Mouse (Mus musculus): ENCODE results near the gene Ubr4. TPM values are rescaled to one million over a fixed set of nuclear protein-coding genes. Genes with fewer than 3 reads are reported as not detected.

The Ubr4 gene
- polyA plus RNA-seq, 1 experiment from 2014 or later: 75.3 TPM

DNA sequence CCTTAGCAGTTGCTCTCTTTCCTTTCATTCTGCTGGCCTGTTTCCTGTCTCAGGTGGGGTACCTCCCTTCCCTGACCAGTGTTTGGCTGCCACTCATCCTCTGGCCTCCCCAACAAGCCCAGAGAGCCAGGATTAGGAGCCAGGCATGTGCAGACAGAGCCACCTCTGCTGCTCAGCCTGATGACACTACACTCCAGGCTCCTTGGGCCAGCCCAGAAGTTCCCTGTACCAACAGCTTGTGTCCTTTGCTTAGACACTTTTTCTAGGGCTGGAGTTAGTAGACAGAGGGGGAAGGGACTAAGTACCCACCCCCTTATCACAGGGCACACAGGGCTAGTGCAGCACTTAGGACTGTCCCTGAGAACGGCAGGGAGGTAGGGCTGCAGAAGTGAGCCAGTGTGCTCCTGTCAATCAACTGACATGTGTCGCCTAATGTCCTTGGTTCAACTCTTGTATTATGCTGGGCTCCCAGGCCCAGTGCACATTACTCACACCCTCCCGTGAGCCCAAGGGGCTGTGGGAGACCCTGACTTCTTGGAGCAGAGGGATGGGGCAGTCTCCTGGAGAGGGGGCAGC, 139.9 kb downstream of the Ubr4 start:
- Histone ChIP-seq H3K27ac (no peak overlapping the region), H3K9ac (no peak overlapping the region), H3K4me1 (no peaks in the 10 kb centered on the region), H3K4me2 (no peak overlapping the region), H3K9me3 (no peaks in the 10 kb centered on the region), H3K36me3 (peaks cover 41% of the 10 kb centered on the region), H3K27me3 (no peaks in the 10 kb centered on the region), H3K4me3 (no peak overlapping the region)
- 41% methylated on average over 3 of the region's 3 CpGs for WGBS
- ATAC-seq (ENCODE audit: insufficient number of reproducible peaks, insufficient read depth, low FRiP score, low TSS enrichment, low read depth): no peak

DNA sequence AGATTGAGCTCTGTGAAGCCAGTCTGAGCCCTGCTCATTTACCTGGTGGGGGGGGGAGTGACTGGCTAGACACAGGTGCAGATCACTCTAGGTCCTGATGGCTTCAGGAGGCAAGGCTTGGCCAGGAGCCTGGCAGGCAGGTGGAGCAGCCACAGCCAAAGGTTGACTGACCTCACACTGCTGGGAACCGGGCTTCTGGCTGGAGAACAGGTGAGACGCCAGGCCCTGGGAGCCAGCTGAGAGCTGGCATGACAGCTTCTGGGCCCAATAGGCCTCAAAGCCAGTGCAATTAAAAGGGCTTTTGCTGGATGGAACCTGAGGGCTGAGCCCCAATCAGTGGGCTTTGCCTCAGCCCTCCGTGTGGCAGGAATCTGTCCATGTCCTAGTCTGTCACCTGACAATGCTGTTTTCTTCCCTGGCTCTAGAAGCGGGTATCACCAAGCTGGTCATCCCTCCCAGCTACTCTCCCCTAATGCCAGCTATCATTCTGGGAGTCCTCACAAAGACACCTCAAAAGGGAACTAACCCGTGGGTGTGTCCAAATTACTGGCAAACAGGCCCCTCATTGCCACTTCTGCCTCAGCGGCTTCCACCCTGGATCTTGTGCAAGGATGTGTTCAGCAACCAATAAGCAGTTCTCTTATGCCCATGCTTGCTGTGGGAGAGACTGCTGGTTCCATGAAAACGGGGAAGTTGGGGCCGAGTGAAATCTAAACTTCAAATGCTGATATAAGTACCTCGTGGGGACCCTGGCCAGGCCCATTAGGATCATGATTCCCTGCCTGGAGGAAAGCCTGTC, 141.0 kb downstream of the Ubr4 start:
- Histone ChIP-seq H3K9me3 (no peaks in the 10 kb centered on the region), H3K27me3 (no peaks in the 10 kb centered on the region), H3K4me2 (no peak overlapping the region), H3K27ac (no peak overlapping the region), H3K4me3 (no peak overlapping the region), H3K36me3 (peaks cover 30% of the 10 kb centered on the region), H3K9ac (no peak overlapping the region), H3K4me1 (no peaks in the 10 kb centered on the region)
- ATAC-seq (ENCODE audit: insufficient number of reproducible peaks, insufficient read depth, low FRiP score, low TSS enrichment, low read depth): no peak
- WGBS: 67% methylated on average over 9 of the region's 9 CpGs

DNA sequence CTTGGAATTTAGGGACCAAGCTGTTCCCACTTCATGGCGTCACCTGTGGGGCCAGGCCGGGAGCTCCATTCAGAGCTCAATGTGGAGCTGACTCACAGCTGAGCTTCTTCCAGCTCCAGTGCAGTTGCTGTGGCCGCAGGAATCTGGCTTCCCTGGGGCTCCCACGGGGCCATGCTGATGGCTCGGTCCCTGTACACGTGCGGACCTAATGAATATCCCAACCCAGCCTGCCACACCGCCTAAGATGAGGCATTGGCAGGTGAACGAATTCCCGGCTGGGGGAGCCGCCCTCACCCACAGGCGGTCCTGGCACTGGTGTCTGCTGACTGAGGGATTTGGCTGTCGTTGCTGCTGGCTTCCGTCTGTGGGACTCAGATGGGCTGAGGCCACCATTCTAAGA, 148.4 kb downstream of the Ubr4 start:
- no peak for ATAC-seq (ENCODE audit: insufficient number of reproducible peaks, insufficient read depth, low FRiP score, low TSS enrichment, low read depth)
- Histone ChIP-seq H3K9me3 (no peaks in the 10 kb centered on the region), H3K9ac (no peak overlapping the region), H3K36me3 (no peaks in the 10 kb centered on the region), H3K4me3 (no peak overlapping the region), H3K4me1 (no peaks in the 10 kb centered on the region), H3K4me2 (no peak overlapping the region), H3K27ac (no peak overlapping the region), H3K27me3 (no peaks in the 10 kb centered on the region)
- WGBS: 63% methylated on average over 14 of the region's 14 CpGs

DNA sequence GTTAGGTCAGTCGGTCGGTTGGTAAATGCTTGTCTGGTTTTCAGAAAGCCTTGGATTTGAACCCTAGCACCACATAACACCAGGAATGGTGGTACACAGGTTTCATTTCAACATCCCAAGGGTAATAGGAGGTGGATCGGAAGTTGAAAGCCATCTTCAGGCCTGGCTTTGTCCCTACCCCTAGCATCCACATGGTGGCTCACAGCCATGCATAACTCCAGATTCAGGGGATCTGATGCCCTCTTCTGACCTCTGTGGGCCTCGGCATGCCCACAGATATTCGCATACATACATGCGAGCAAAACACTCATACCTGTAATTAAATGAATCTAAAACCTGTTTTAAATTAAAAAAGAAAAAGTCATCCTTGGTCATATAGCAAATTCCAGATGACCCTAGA, 149.3 kb downstream of the Ubr4 start:
- no peak overlapping the region for H3K4me3 ChIP-seq
- H3K27me3 ChIP-seq: no peaks in the 10 kb centered on the region
- no peaks in the 10 kb centered on the region for H3K4me1 ChIP-seq
- H3K9ac ChIP-seq: no peak overlapping the region
- H3K9me3 ChIP-seq: no peaks in the 10 kb centered on the region
- ATAC-seq (ENCODE audit: insufficient number of reproducible peaks, insufficient read depth, low FRiP score, low TSS enrichment, low read depth): no peak
- no peak overlapping the region for H3K4me2 ChIP-seq
- H3K36me3 ChIP-seq: no peaks in the 10 kb centered on the region
- WGBS: 73% methylated on average over 6 of the region's 6 CpGs
- no peak overlapping the region for H3K27ac ChIP-seq

DNA sequence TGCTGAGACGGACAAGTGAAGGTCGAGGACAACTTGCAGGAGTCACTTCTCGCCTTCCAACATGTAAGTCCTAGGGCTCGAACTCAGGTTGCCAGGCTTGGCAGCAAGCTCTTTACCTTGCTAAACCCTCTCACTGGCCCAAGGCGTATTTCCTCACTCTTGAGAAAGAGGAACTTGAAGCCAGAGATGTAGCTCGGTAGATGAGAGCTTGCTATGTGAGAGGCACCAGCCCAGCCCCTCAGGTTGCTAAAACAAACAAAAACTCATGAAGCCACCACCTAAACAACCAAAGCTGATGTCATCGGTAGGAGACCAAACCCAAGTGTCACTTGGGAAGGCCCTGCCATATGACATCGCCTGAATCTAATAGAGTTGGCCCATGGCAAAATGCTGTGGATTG, 151.5 kb downstream of the Ubr4 start:
- H3K4me1 ChIP-seq: no peaks in the 10 kb centered on the region
- WGBS: 85% methylated on average over 8 of the region's 8 CpGs

DNA sequence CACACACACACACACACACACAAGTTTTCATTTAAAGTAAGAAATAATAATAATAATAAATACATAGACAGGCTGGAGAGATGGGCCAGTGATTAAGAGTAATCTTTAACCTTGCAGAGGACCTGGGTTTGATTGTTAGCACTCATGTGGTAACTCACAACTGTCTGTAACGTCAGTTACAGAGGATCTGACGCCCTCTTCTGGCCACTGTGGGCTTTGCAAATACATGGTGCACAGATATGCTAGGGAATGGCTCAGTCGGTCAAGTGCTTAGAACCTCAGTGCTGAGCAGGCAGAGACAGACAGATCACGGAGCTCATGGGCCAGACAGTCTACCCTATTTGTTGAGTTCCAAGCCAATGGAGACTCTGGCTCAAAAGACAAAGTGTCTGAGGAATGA, 153.3 kb downstream of the Ubr4 start:
- H3K4me2 ChIP-seq: no peak overlapping the region
- H3K9me3 ChIP-seq: no peaks in the 10 kb centered on the region

More for the DNA sequence above, 151.5 kb downstream of the Ubr4 start:
- Histone ChIP-seq H3K9ac (no peak overlapping the region), H3K4me2 (no peak overlapping the region), H3K36me3 (no peaks in the 10 kb centered on the region), H3K27me3 (no peaks in the 10 kb centered on the region), H3K9me3 (no peaks in the 10 kb centered on the region), H3K27ac (no peak overlapping the region), H3K4me3 (no peak overlapping the region)
- no peak for ATAC-seq (ENCODE audit: insufficient number of reproducible peaks, insufficient read depth, low FRiP score, low TSS enrichment, low read depth)

DNA sequence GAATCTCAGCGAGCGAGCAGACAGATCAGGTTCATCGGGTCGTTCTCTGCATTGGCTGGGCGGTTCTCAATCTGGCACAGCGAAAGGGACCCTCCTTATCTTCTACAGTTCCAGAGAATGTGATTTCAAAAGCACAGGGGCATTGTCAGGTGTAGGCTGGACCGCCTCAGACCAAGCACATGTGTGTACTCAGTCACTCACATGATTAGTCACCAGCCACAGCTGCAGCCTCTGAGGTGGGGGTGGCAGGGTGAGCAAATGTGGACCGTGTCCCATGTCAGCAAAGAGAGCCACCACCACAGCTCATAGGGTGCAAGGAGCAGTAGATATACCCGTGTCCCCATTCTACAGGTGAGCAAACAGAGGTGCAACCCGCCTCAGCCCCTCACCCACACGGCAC, 154.3 kb downstream of the Ubr4 start:
- 91% methylated on average over 11 of the region's 11 CpGs for WGBS
- H3K4me2 ChIP-seq: no peak overlapping the region
- H3K9ac ChIP-seq: no peak overlapping the region
- no peak overlapping the region for H3K4me3 ChIP-seq
- H3K27me3 ChIP-seq: no peaks in the 10 kb centered on the region
- H3K27ac ChIP-seq: no peak overlapping the region
- no peaks in the 10 kb centered on the region for H3K9me3 ChIP-seq
- ATAC-seq (ENCODE audit: insufficient number of reproducible peaks, insufficient read depth, low FRiP score, low TSS enrichment, low read depth): no peak
- no peaks in the 10 kb centered on the region for H3K36me3 ChIP-seq
- no peaks in the 10 kb centered on the region for H3K4me1 ChIP-seq

More for the DNA sequence above, 153.3 kb downstream of the Ubr4 start:
- no peak overlapping the region for H3K4me3 ChIP-seq
- WGBS: 80% methylated on average over 4 of the region's 4 CpGs
- no peak overlapping the region for H3K9ac ChIP-seq
- H3K27me3 ChIP-seq: no peaks in the 10 kb centered on the region
- no peaks in the 10 kb centered on the region for H3K4me1 ChIP-seq
- H3K27ac ChIP-seq: no peak overlapping the region
- no peaks in the 10 kb centered on the region for H3K36me3 ChIP-seq
- ATAC-seq (ENCODE audit: insufficient number of reproducible peaks, insufficient read depth, low FRiP score, low TSS enrichment, low read depth): no peak

DNA sequence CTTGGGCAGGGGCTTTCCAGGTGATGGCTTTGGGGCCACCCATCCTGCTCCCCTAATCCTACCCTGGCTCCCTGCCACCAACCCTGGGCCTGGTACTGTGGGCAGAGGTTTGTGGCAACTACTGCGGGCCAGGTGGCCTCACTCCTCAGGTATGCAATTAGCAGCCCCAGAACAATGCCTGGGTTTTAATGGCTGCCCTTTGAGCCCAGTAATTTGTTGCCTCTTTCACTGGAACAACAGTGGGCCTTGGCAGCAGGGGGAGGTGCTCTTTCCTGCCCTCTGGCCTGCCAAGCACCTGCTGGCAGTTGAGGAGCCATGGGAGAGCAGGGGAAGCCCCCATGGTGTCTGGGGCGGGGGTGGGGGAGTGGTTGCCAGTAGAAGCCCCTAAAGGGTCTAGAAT, 156.7 kb downstream of the Ubr4 start:
- Histone ChIP-seq H3K9ac (no peak overlapping the region), H3K27ac (no peak overlapping the region), H3K9me3 (no peaks in the 10 kb centered on the region), H3K4me2 (no peak overlapping the region), H3K4me3 (no peak overlapping the region), H3K4me1 (no peaks in the 10 kb centered on the region), H3K36me3 (no peaks in the 10 kb centered on the region), H3K27me3 (no peaks in the 10 kb centered on the region)
- ATAC-seq (ENCODE audit: insufficient number of reproducible peaks, insufficient read depth, low FRiP score, low TSS enrichment, low read depth): no peak
- WGBS: 66% methylated on average over 2 of the region's 2 CpGs

DNA sequence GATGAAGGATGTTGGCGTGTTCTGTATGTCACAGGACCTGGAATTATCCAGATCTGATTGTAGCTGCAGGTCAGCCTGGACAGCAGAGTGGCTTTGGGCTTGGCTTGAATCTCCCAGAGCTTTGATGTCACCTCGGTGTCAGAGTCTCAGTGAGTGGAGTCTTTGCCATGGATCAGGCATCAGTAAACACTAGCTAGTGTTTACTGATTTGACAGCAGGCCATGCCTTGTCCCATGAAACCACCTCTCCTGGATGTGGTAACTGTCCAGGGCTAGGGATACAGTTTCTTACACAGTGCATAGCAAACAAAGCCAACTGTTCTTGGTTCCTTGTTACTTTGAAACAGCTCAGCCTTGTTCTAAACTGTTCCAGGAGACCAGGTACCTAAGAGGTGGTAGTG, 159.1 kb downstream of the Ubr4 start:
- Histone ChIP-seq H3K9ac (no peak overlapping the region), H3K27me3 (no peaks in the 10 kb centered on the region), H3K36me3 (no peaks in the 10 kb centered on the region), H3K27ac (no peak overlapping the region), H3K4me2 (no peak overlapping the region), H3K4me3 (no peak overlapping the region), H3K9me3 (no peaks in the 10 kb centered on the region), H3K4me1 (no peaks in the 10 kb centered on the region)
- 87% methylated on average over 2 of the region's 2 CpGs for WGBS
- no peak for ATAC-seq (ENCODE audit: insufficient number of reproducible peaks, insufficient read depth, low FRiP score, low TSS enrichment, low read depth)

DNA sequence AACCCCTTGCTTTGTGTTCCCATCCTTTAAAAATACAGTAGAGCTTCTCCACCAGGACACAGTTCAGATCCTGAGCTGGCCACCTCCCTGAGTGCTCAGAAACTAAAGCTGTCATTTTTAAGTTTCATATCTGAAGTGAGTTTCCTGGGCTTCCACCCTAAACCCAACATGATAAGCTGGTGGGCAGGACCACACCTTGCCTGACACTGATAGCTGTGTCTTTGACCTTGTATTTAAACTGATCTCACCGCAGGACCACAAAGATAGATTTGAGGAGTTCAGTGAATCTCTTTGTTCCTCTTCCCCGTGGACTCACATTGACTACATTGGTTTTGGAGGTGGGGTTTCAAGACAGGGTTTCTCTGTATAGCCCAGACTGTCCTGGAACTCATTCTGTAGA, 160.6 kb downstream of the Ubr4 start:
- no peaks in the 10 kb centered on the region for H3K4me1 ChIP-seq
- no peaks in the 10 kb centered on the region for H3K36me3 ChIP-seq
- H3K27ac ChIP-seq: no peak overlapping the region
- no peak overlapping the region for H3K4me3 ChIP-seq
- no peak overlapping the region for H3K9ac ChIP-seq
- no peaks in the 10 kb centered on the region for H3K9me3 ChIP-seq
- no peak overlapping the region for H3K4me2 ChIP-seq
- no peak for ATAC-seq (ENCODE audit: insufficient number of reproducible peaks, insufficient read depth, low FRiP score, low TSS enrichment, low read depth)
- H3K27me3 ChIP-seq: no peaks in the 10 kb centered on the region
- 79% methylated on average over 2 of the region's 2 CpGs for WGBS

DNA sequence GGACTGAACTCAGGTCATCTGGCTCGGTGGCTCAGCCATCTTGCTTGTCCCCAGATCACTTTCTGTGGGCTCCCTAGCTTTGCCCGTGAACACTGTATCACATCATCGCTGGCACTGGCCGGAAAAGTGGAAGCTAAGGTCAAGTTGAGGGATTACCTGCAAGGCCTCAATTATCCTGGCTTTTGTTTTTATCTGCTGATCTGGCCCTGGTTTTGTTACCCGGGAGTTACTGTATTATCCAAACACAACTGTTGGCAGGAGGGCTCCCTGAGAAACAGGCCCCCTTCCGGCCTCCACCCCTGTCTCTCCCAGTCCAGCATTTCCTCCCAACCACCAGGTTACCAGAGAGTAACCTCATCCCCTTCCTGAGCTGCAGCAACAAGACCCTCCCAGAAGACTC, 166.8 kb downstream of the Ubr4 start:
- Histone ChIP-seq H3K4me1 (no peaks in the 10 kb centered on the region), H3K4me3 (no peak overlapping the region), H3K9ac (no peak overlapping the region), H3K27me3 (no peaks in the 10 kb centered on the region), H3K36me3 (no peaks in the 10 kb centered on the region), H3K4me2 (no peak overlapping the region), H3K27ac (no peak overlapping the region), H3K9me3 (no peaks in the 10 kb centered on the region)
- WGBS: 67% methylated on average over 6 of the region's 6 CpGs
- ATAC-seq (ENCODE audit: insufficient number of reproducible peaks, insufficient read depth, low FRiP score, low TSS enrichment, low read depth): no peak

DNA sequence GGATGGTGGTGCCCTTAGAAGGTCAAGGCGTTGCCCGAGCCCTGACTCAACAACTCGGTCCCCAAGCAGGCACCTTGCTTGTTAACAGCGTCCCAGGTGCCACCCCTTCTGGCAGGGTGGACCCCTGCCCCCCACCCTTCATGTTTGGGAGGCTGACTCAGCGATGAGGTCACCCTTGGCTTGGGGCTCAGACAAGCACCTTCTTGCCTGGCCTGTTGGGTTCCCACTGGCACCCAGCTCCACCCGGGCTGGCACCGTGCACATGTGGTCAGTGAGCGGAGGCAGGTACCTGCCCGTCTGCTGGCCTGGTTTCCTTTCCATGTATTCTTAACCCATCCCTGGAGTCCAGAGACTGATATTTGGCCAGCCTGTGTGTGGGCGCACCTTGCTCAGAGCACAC, 169.5 kb downstream of the Ubr4 start:
- Histone ChIP-seq H3K9ac (no peak overlapping the region), H3K36me3 (no peaks in the 10 kb centered on the region), H3K27me3 (no peaks in the 10 kb centered on the region), H3K27ac (no peak overlapping the region), H3K4me1 (no peaks in the 10 kb centered on the region), H3K9me3 (no peaks in the 10 kb centered on the region), H3K4me3 (no peak overlapping the region), H3K4me2 (no peak overlapping the region)
- ATAC-seq (ENCODE audit: insufficient number of reproducible peaks, insufficient read depth, low FRiP score, low TSS enrichment, low read depth): no peak
- 92% methylated on average over 10 of the region's 10 CpGs for WGBS

Measured in embryonic facial prominence, embryonic 13.5 days (tissue).